Mouse (Mus musculus) B cell, adult (primary cell): ENCODE measurements around the gene Mcmbp. TPM values are rescaled to one million over a fixed set of nuclear protein-coding genes. Genes with fewer than 3 reads are reported as not detected.

Source experiments
- total RNA-seq: library from RNA; stranded (reverse); gene quantifications from 4 replicates; pipeline ENCODE4 v1.2.4, GENCODE M21; 2023; ENCODE audit not compliant: inconsistent age

The Mcmbp gene
- total RNA-seq, result 69.2 to 76.3 TPM (median 71.6 TPM) in 4 replicates

DNA sequence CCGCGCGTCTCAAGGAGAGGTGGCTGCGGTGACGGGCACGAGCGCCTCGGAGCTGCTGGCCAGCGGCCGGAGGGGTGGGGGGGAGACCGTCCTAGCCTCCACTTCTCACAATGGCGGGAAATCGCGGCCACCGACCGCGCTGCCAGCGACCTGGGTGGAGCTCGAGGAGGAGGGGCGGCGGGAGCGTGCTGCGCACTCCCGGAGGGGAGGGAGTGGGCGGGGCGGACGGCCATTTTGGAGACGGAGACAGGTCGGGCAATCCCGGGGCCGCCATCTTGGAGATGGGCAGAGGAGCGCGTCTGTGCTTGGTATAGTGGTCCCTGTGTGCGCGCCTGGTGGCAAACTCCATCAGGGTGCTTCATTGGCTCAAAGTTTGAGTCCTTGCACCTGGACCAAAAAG lies at the start of gene Mcmbp:
Mcmbp (minus strand) TSS at position 162 of the 400 bp plus-strand sequence.

DNA sequence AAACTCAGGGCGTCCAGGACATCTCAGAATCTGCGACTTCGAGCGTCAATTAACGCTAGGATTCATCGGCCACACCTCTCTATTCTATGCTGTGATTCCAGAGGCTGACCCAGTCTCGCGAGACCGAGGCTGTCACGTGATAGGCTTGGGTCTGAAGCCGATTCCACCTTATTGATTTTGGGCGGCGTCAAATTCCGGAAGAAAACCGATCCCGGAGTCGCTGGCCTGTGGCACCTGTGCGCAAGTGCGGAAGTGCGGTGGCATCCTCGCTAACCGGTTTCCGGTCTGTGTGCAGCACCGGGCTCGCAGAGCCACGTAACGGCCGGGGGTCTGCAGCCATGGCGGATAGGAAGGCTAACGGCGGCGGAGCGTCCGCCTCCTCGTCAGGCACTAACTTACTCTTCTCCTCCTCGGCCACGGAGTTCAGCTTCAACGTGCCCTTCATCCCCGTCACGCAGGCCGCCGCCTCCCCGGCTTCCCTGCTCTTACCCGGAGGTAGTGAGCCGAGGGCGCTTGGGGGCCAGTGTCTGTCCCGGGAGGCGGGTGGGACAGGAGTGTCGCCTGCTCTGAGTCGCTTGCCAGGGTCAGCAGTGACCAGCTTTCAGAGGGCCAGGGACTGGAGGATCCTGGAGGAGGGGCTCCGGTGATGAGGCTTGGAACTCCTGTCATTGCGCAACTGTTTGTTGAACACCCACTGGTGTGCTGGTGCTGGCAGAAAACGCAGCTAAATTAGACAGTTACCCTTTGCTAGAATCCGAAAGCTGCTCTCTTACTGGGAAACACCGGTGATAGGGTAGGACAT lies 4.6 kb upstream of the Mcmbp start, which contains the start of gene Sec23ip:
Sec23ip (plus strand) TSS at position 260 of the 802 bp plus-strand sequence.

Other genes starting within 250 kb of the Mcmbp start
- 1.7 to 4.1 TPM (median 2.6 TPM) in 4 replicates for gene Bag3, start 216.9 kb downstream of the Mcmbp start, total RNA-seq
- gene Inpp5f, start 129.2 kb downstream of the Mcmbp start, total RNA-seq, result 77.0 to 89.2 TPM (median 79.3 TPM) in 4 replicates
- 34.4 to 52.5 TPM (median 44.3 TPM) in 4 replicates for gene Sec23ip, start 4.4 kb upstream of the Mcmbp start, total RNA-seq